Mouse (Mus musculus) left cerebral cortex, postnatal 14 days (tissue): ENCODE measurements around the gene Zbtb38. TPM values are rescaled to one million over a fixed set of nuclear protein-coding genes. Genes with fewer than 3 reads are reported as not detected.

Experiments
- DNase-seq, 2 experiments: peaks; one replicate each; pipeline ENCODE4 v3.0.0; 2021 to 2022; ENCODE audit warnings: low spot score in 2 of 2, mixed read lengths in 1 of 2
- intact Hi-C: fragments of 180-260 bp; cut with DNase I; formaldehyde crosslinking; loops from one replicate; pipeline ENCODE4 v1.15.1; 2025
- total RNA-seq, 2 experiments: library from RNA; stranded (reverse); gene quantifications; 2 replicates each; pipeline ENCODE4 v1.2.3; 2021

The Zbtb38 gene
- total RNA-seq, 2 experiments from 2014 or later = 47.0 to 49.0 TPM

DNA sequence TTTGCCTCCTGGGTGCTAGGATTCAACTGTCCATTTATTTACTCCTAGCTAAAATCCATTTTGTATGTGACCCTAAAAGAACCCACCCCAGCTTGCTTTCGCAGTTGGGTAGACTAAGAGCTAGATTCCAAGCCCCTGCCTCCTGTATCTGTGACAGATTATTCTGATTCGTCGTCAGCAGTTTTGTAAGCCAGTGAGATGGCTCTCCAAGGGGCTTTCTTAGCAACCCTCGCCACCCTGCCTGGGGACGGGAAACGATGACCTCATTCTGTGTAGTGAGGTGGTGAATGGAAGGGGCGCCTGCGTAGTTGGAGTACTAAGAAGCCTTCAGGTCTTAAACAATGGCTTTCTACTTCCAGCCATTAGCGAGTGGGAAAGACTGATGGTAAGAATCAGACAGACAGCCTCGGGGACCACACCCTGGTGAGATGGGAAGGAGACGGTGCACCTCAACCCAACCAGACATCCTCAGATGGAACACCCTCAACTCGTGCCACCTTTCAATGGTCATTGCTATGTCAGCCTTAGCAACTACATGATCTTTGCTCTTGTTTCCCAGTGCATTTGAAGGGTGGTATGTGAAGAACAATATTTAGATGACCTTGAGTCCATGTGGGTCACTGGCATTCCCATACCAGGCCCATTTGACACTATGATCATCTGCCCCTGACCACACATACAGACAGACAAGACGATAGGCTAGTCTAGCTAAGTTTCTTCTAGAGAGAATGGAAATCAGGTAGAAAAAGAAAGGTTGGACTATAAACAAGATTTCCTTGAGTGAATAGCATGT, 13.9 kb downstream of the Zbtb38 start:
- DNase-seq = no peak
- intact Hi-C loops = no loop called here

DNA sequence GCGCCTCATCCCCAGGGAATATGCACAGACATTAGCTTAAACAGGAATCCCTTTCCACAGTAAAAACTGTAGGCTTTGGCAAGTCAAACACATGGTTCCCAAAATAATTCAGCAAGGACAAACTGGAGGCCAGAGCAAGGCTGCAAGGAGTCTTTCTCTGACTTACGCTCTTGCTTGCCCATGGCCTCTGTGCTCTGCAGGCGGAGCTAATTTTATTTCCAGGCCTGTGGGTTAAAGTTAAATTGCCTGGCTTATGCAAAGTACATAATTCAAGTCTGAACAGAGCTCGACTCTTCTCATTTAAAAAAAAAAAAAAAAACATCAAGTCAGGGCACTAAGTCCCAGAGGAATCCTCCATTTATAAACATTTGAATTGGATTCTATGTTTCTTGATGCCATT, 16.7 kb downstream of the Zbtb38 start:
- intact Hi-C loops = no loop called here
- DNase-seq = no peak

DNA sequence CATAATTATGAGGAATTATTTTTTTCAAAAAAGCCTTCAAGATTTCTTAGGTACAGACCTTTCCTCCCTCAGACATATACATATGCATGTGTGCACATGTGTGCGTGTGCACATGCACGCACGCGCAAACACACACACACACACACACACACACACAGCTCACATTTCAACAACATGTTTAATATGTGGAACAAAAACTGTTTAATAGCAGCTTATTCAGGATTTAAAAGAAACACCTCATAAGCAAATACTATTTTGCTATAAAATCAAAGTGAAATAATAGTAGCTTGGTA, 19.3 kb downstream of the Zbtb38 start:
- intact Hi-C loops = loop anchor here (2.0 to 5.0 kb wide), 2 partner anchors 25 to 36 kb away; no protein-coding TSS in a partner anchor
- no peak for DNase-seq

DNA sequence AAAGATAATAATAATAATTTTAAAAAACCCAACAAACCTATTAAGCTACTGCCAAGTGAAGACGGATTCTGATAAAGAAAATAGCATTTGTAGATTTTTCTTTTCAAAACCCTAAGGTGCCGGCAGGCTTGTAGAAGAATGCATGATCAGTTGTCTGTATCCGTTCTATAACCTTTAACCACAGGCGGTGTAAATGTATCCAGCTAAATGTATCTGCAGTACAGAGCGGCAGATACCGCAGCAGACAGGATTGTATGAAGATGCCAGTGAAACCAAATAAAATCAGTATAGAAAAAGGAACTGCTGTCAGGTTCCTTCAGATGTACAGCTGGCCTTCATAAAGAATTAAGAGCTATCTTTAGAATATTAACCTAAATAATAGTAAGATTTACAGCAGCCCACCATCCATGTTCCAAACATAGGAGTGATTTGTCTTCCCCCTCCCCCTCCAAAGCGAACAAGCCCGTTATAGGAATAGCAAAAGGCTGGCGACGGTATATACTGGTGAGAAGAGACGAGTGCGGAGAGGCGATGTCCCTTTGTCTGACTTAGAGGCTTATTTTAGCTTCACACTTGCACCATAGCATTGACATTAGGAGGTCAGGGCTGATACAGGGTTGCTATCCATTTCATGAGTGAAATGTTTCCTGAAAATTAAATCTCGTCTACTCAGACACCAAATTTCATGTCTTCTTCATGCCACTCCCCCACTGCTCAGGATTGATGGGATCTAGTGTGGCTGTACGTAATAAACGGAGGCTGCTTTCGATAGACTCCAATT, 19.8 kb downstream of the Zbtb38 start:
- peak in 1 of 2 experiments; percentile 61 for DNase-seq
- intact Hi-C loops = loop anchor here (2.0 to 5.0 kb wide), 2 partner anchors 26 to 36 kb away; no protein-coding TSS in a partner anchor

DNA sequence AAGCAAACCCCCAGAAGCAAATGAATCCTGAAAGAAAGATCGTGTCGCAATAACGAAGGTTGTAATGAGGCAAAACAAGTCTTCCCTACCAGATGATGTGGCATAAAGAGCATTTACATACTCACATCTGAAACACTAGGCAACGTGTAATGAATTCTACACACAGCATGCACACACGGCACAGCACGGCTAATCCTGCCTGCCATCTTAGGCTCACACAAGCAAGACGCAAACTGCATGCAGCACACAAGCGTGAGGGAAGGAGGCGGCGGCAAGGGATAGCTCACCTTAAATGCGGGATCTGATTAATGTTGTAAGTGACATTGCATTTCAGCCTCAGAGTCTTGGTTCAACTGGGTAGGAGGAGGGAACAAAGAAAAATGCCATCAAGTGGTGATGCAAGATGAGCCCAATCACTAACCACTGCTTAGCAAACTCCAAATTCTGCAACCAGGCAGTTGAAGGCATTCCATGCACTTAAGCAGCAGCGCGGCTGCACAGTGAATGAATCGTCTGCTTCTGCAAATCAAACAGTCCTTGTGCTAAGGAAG, 20.6 kb downstream of the Zbtb38 start:
- DNase-seq = peak; percentile 57 to 81
- intact Hi-C loops = loop anchor here (2.0 to 5.0 kb wide), 2 partner anchors 27 to 35 kb away; no protein-coding TSS in a partner anchor

DNA sequence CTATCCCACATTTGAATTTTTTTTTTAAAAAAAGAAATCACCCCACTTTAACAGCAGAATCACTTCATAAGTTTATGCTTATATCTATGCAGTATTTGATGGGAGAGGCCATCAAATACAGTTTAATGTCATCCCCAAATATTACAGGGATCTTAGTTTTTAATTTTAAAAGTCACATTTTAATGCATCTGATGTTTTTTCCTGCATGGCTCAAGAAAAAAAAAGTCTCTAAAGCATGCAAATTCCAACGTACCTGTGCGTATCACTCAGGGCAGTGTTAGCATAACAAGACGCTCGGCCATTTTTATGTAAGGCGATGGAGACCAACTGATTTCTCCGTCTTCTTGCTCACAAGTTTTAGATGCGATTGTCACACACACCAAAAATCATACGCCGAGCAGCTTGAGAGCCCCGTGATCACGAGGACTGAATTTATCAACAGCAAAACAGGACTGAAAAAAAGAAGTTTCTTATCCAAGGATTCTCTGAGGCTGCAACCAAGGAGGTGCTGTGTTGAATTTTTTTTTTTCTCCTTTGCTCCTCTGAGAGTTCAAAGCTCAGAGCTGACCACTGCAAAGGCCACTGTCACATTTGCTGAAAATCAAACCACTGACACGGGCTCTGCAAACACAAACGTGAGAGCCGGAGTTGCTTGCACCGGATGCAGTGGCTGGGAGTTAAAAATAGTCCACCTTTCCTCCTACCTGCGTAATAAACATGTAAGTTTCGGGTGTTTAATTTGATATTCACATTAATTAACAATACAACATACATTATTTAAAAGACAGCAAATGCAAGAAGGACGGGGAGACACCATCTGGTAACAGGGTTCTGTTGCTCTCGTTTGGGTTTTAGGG, 21.4 kb downstream of the Zbtb38 start:
- DNase-seq = peak in 1 of 2 experiments; percentile 72
- intact Hi-C loops = loop anchor here (5.0 kb wide), 1 partner anchor 34 kb away; no protein-coding TSS in a partner anchor

DNA sequence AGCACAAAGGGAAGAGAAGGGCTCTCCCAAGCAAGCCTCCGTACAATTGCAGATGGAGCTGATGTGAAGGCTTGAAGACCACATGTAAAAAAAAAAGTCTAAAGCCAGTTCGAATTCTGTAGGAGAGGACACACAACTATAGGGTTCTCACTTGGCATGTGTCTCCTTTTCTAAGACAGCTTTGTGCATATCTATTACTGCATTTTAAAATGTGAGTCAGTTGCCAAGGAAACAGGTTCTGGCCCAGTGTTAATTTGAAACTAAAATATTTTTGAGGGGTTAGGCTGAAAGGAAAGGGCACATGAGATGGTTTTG, 22.4 kb downstream of the Zbtb38 start:
- intact Hi-C loops = loop anchor here (5.0 kb wide), 1 partner anchor 33 kb away; no protein-coding TSS in a partner anchor

DNA sequence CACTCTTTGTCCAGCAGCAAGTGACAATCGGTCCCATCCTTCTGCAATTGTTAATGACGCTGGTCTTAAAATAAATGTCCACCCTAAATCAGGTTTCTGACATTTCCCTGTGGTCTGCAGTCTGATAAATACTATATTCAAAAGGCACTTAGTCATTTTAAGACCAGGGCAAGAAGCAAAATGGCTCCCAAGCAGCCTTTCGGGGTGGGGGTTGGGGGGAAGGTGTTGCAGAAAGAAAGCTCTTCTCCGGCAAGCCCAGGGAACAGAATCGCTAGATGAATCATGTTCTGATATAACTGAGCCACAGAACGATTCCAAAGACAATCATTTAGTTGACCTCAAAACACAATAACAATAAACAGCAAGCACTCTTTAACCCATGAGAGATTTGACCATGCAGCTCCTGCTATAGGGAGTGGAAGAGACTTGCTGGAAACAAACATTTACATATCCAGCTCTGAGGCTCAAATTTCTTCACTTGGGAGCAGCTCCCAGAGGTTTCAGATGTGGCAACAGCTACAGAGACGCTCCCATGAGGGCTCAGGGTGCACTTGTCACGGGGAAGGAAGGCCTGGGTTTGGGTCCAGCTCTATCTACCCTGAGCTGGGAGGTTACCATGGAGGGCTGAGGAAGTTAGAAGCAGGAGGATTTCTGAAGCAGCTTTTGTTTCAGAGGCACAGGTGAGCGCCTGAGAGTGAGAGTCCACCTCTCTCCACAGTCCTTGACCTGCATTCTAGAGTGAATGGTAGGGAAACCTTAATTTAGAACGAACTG, 22.9 kb downstream of the Zbtb38 start:
- intact Hi-C loops = loop anchor here (5.0 kb wide), 1 partner anchor 32 kb away; no protein-coding TSS in a partner anchor
- peak in 1 of 2 experiments; percentile 65 for DNase-seq

More for the DNA sequence above, 22.4 kb downstream of the Zbtb38 start:
- DNase-seq = no peak

DNA sequence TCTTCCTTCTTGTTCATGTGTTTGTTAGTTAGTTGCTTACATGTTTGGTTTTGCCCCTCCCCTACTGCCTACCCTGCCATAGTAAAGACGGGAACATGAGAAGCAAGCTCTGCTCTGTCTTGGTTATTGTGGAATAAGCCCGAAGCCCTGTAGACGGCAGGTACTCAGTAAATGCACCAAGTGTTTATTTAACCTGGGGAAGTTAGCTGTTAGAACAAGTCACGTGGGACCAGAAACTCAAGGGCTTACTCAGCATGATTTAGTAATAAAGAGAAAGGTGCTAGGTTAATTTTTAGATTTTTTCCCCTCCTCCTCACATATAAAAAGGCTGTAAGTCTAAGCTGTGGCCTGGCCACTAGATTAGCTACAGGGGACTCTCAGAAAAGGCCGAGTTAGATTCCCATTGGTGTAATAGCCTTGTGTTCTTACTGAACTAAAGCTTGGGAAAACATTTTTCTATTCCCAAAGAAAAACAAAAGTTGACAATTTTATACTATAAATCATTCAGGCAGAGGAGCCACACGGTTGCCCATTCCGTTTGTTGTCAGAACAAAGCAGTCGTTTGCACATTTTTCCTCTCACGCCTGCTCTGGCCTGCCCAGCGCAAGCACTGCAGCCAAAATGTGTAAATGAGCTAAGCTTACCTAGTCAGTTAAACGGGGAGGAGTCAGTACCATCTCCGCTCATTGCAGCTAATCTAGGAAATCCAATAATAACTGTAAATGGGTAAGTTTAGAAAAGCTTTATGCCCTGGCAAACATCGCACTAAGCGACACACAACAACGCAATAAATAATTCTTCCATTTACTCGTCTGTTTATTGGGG, 24.1 kb downstream of the Zbtb38 start:
- intact Hi-C loops = no loop called here
- no peak for DNase-seq

DNA sequence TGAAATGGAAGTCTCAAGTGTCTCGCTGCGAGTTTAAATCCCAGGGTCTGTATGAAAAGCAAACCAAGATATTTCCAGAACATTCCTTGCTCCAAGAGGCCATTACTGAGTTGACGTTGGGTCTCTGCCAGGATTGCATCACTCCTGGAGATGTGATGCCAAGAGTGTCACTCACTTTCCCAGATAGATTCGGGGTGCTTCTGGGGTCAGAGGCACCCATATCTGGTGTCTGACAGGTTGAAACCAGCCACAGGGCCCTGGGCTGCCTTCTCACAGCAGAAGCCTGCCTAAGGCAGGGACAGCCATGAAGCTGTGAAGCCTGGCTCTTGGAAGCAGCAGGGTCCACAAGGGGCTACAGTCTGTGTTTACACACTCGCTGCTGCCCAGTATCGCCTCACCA, 24.9 kb downstream of the Zbtb38 start:
- intact Hi-C loops = no loop called here
- DNase-seq = no peak

DNA sequence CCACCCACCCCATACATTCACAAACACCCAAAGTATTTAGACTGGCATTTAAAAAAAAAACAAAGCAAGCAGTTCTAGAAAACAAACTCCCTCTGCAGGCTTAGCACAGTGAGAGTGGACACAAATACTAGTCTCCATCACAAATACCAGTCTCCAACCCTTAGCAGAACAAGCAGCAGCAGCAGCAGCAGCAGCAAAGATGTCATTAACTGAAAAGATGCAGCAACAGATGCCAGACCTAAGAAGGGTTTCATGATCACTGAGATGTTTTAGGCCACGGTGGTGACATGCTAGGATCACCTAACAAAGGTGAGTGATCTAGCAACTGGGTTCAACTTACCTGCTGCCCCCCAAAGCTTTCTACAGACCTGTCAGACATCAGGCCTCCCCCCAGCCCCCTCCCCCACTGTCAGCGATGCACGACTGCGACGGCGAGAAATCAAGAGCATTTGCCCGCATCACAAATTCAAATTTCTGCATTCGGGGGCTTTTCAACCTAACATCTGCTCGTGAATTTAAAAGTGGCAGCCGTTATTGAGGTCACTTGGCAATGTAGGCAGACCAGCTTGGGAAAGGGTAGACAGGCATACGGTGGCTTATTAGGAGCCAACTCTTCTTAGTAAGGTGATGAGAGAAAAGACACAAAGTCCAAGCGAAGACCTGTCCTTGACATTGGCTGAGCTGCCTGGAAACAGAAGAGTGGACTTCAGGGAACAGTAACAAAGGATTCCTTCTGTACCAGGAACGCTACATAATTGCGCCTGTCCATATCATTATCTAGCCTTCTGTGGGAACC, 26.1 kb downstream of the Zbtb38 start:
- no peak for DNase-seq
- intact Hi-C loops = no loop called here

DNA sequence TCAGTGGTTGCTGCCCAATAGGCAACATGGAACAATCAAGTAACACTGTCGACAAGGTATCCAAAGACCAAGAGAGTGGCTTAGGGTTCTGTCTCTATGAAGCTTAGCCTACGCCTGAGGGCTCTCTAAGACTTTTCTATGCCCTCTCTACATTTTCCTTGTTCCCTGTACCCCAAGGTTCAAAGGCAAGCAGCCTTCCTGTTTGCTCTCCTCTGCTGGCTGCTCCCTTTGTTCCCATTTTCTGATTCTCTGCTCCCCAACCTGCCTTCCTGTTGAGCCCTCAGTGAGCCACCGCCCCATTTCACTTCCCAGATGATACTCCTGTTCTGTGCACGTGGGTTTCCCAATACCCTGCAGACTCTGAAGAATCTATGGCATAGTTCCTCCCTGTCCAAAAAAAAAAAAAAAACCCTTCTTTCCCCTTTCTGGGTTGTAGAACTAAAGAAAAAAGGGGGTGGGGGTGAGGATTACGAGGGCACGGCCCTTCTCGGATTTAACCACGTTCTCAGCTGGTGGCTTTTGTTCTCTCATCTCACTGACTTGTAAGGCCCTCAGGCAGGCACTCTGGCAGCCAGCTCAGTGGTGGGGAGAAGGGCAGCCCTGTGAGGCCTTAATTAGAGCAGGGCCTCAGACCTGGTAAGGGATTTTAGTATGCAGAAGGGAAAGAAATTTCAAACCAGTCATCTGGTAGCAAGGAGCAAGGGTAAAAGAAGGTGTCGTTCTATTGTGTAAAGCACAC, 26.9 kb downstream of the Zbtb38 start:
- intact Hi-C loops = no loop called here
- no peak for DNase-seq

DNA sequence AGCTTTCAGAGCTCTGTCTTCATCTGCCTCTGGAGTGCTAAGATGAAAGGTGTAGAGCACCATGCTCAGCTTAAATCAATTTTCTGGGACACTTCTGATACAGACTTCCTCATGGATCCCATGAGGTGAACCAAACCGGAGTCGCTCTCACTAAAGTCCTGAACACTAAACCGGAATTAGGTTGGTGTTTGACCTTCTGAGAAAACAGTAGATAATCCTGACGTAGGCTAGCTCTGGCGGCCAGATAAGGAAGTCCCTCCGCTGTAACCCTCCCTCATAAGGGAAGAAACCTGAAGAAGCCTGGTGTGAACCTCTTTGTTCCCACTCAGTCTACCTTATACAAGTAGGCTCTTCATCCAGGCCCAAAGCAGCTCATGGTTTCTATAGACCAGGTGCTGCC, 29.0 kb downstream of the Zbtb38 start:
- intact Hi-C loops = no loop called here
- DNase-seq = no peak

DNA sequence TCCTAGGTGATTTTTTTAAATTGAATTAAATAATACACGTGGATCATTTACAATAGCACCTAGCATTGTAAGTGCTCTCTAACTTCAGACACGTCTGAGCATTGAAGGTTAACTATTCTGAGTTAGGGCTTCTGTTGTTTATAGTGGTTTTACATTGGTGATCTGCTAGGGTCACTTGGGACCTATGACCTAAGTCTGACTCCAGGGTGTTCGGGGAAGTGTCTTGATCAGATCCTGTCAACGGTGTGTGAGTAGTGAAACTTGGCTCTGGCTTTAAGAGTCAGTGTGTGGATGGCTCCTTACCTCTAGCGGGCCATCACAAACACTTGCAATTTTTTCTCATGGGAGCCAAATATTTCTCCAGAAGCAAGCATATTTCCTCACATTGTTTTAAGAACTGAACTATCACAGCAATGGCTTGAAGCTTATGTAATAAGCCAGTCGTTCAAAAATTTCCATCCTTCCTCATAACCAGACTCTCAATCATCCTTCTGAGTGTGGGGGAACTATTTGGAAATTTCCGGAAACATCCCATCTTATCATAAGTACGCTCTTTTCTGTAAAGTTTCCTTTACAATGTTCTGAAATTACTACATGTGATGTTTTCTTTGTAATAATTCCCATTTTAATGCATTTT, 31.4 kb downstream of the Zbtb38 start:
- intact Hi-C loops = no loop called here
- DNase-seq = no peak

DNA sequence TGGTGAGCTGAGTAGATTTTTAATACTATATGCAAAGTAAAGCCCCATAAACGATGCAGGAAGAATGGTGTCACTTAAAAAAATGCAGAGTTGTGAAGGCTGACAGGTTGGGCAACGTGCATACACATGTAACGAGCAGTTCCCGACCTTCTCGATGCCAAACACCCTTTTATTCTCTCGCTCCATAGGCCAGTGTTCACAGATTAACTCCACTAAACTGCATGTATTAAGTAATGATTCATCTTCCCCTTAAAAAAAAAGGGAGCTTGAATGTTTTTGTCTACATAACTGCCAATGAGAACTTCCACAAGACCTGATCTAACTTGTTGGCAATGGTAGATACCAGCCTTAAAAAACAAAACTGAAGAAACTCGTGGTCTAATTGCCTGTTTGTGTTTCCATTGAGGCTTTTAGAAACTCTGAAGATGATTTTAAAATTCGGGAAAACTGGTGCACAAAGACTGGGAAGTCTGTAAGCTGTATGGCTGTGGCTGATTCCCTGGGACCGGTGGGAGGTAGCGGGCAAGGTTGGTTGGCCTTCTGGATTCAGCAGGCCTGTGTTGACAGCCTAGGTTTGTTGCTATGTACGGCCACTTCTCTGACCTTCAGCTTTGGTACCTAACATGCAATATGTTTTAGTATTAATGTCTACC, 32.0 kb downstream of the Zbtb38 start:
- intact Hi-C loops = no loop called here
- no peak for DNase-seq
